Mouse (Mus musculus) granulocyte monocyte progenitor cell, adult 5-6 weeks (primary cell): ENCODE results near the gene Cct4. TPM values are rescaled to one million over a fixed set of nuclear protein-coding genes. Genes with fewer than 3 reads are reported as not detected.

Experiments used
- ATAC-seq: replicated peaks from 2 replicates; pipeline ENCODE4 v1.8.0; 2016; ENCODE audit warnings: mild to moderate bottlenecking, moderate TSS enrichment, inconsistent platforms; ENCODE audit not compliant: poor library complexity, severe bottlenecking
- total RNA-seq, 2 experiments: library from RNA; stranded (forward) in 1 of 2; stranded (reverse) in 1 of 2; fragments of 200-712, 200-1000 nt in 1 of 2; fragments of >200 nt in 1 of 2; fragmentation: Nextera tagmentation in 1 of 2; gene quantifications; 2 replicates each; pipeline ENCODE4 v1.2.3; 2014 to 2017

The Cct4 gene
- 190 and 205 TPM in 2 replicates for total RNA-seq (2014; fragmentation: Nextera tagmentation)
- 260 and 305 TPM in 2 replicates for total RNA-seq (2017)

GRCm38 (mm10) chr11:22990393-22991126 is at the start of gene Cct4:
Cct4 (plus strand) TSS chr11:22990519.
- ATAC-seq = peak; percentile 96

GRCm38 (mm10) chr11:22949101-22949500 is 41.2 kb upstream of the Cct4 start:
- 0 out of 2 replicates have a peak, but pooled peaks have one; percentile 24 for ATAC-seq

- no peak for ATAC-seq
These were observed 40.2 kb upstream of the Cct4 start for GRCm38 (mm10) chr11:22950131-22950530.

GRCm38 (mm10) chr11:22952668-22953067 is 37.7 kb upstream of the Cct4 start:
- peak; percentile 48 for ATAC-seq

GRCm38 (mm10) chr11:22956346-22956745 is 34.0 kb upstream of the Cct4 start:
- no peak for ATAC-seq

- peak; percentile 92 for ATAC-seq
These were observed 33.5 kb upstream of the Cct4 start for GRCm38 (mm10) chr11:22956830-22957229.

- no peak for ATAC-seq
These were observed 32.4 kb upstream of the Cct4 start for GRCm38 (mm10) chr11:22957791-22958374.

GRCm38 (mm10) chr11:22962101-22962500 is 28.2 kb upstream of the Cct4 start:
- peak; percentile 79 for ATAC-seq

GRCm38 (mm10) chr11:22964401-22964800 is 25.9 kb upstream of the Cct4 start:
- no peak for ATAC-seq

GRCm38 (mm10) chr11:22965503-22965902 is 24.8 kb upstream of the Cct4 start:
- ATAC-seq = no peak

GRCm38 (mm10) chr11:22969486-22969885 is 20.8 kb upstream of the Cct4 start:
- ATAC-seq = peak; percentile 34; the same call in 1 of the 2 replicates

GRCm38 (mm10) chr11:22970546-22970945 is 19.8 kb upstream of the Cct4 start:
- ATAC-seq = no peak

- peak; percentile 67 for ATAC-seq
These were observed 18.2 kb upstream of the Cct4 start, which contains the start of gene Zrsr1 for GRCm38 (mm10) chr11:22971835-22972709. Zrsr1 (plus strand) TSS chr11:22972005.

GRCm38 (mm10) chr11:22972746-22973526 is 17.4 kb upstream of the Cct4 start:
- peak; percentile 71 for ATAC-seq

- ATAC-seq = no peak
These were observed 16.7 kb upstream of the Cct4 start for GRCm38 (mm10) chr11:22973599-22973998.

- ATAC-seq = no peak
These were observed 12.1 kb upstream of the Cct4 start for GRCm38 (mm10) chr11:22978215-22978614.

GRCm38 (mm10) chr11:22978711-22979110 is 11.6 kb upstream of the Cct4 start:
- no peak for ATAC-seq

GRCm38 (mm10) chr11:22979221-22979620 is 11.1 kb upstream of the Cct4 start:
- ATAC-seq = peak; percentile 58

- no peak for ATAC-seq
These were observed 9.3 kb upstream of the Cct4 start for GRCm38 (mm10) chr11:22981041-22981440.

GRCm38 (mm10) chr11:22981543-22981950 is 8.8 kb upstream of the Cct4 start:
- ATAC-seq = peak; percentile 4; the same call in 1 of the 2 replicates
